Mouse (Mus musculus): ENCODE data around the gene Gm9964. TPM values are rescaled to one million over a fixed set of nuclear protein-coding genes. Genes with fewer than 3 reads are reported as not detected.

Gene Gm9964
- polyA plus RNA-seq, 1 experiment from 2014 or later, result not detected

GRCm38 (mm10) chr11:79252881-79253541, 43.7 kb downstream of the Gm9964 start:
- WGBS, result 9% methylated on average over 6 of the region's 6 CpGs
- Histone ChIP-seq H3K36me3 (ENCODE audit: control insufficient read depth, insufficient read depth, low read length) (peaks cover 39% of the 10 kb centered on the region), H3K4me1 (ENCODE audit: control insufficient read depth, insufficient read depth, low read length) (peaks cover 10% of the 10 kb centered on the region; the same call in 1 of the 2 replicates), H3K4me2 (replicated peaks; ENCODE audit: low read depth, low read length) (peak overlapping the region; percentile 60), H3K9me3 (ENCODE audit: control insufficient read depth, low read length) (no peaks in the 10 kb centered on the region), H3K27ac (ENCODE audit: low read depth, low read length) (peak overlapping the region; percentile 96; the same call in 1 of the 2 replicates), H3K9ac (ENCODE audit: low read depth, low read length) (peak overlapping the region; percentile 99), H3K4me3 (ENCODE audit: low read length) (peak overlapping the region; percentile 98), H3K27me3 (ENCODE audit: control insufficient read depth, insufficient read depth, low read length) (no peaks in the 10 kb centered on the region)
- no peak for ATAC-seq (ENCODE audit: low FRiP score, low TSS enrichment)

Other genes starting within 250 kb of the Gm9964 start
- gene Ksr1, start 150.5 kb downstream of the Gm9964 start, polyA plus RNA-seq (2014; fragmentation: Nextera tagmentation; extraction: Ambion mirVana), result 2.7 and 4.1 TPM in 2 replicates
- gene Wsb1, start 42.2 kb downstream of the Gm9964 start, polyA plus RNA-seq (2014; fragmentation: Nextera tagmentation; extraction: Ambion mirVana), result 241 and 403 TPM in 2 replicates
- gene Nf1, start 42.8 kb upstream of the Gm9964 start, polyA plus RNA-seq (2014; fragmentation: Nextera tagmentation; extraction: Ambion mirVana), result 14.5 and 14.8 TPM in 2 replicates
- 0.44 and 0.46 TPM in 2 replicates for gene Omg, start 207.2 kb upstream of the Gm9964 start, polyA plus RNA-seq (2014; fragmentation: Nextera tagmentation; extraction: Ambion mirVana)
- gene Evi2b, start 226.9 kb upstream of the Gm9964 start, polyA plus RNA-seq (2014; fragmentation: Nextera tagmentation; extraction: Ambion mirVana), result 0.20 TPM in 2 replicates
- 1.2 and 1.7 TPM in 2 replicates for gene Evi2, start 233.7 kb upstream of the Gm9964 start, polyA plus RNA-seq (2014; fragmentation: Nextera tagmentation; extraction: Ambion mirVana)
- 2.9 and 3.2 TPM in 2 replicates for gene Evi2a, start 233.7 kb upstream of the Gm9964 start, polyA plus RNA-seq (2014; fragmentation: Nextera tagmentation; extraction: Ambion mirVana)

Measured in kidney, embryonic 14.5 days (tissue).